ENCODE assay signal across 13 mouse cellular contexts in genomic region chr16:22766738-22767211, GRCm38 (mm10). TPM values are rescaled to one million over a fixed set of nuclear protein-coding genes. Genes with fewer than 3 reads are reported as not detected.
DNase-seq lines count a peak whose midpoint lies in the region; ATAC-seq and TF ChIP-seq lines count a peak whose summit lies in the region.
"Had no signal": no experiment of that assay in that cellular context is flagged by ENCODE, and none has a peak within 500 bp of the region (broad histone marks: within the 10 kb centered on the region; RNA-seq: fewer than 3 reads in every experiment).

No protein-coding gene starts in this region.

- H3K4me1 ChIP-seq in ES-E14 (ENCODE audit: control insufficient read depth in 2 of 2, insufficient read depth in 2 of 2, low read length in 2 of 2, poor library complexity in 1 of 2): peaks cover 0 to 2% of the 10 kb centered on the region in 2 experiments; a peak in 2 of 4 replicates
- H3K4me1 ChIP-seq in heart, embryonic 15.5 days (replicated peaks): peaks cover 6% of the 10 kb centered on the region
- H3K4me1 ChIP-seq: forebrain, embryonic 15.5 days; neural tube, embryonic 12.5 days had no signal

- peak overlapping the region; percentile 52 for H3K4me2 ChIP-seq in heart, embryonic 15.5 days
- H3K4me2 ChIP-seq: forebrain, embryonic 15.5 days; neural tube, embryonic 12.5 days had no signal

- no peak overlapping the region for H3K9ac ChIP-seq in ES-E14 (ENCODE audit: insufficient read depth, low read depth, low read length, poor library complexity, severe bottlenecking)
- no peak overlapping the region for H3K9ac ChIP-seq in heart, embryonic 15.5 days
- H3K9ac ChIP-seq: forebrain, embryonic 15.5 days; neural tube, embryonic 12.5 days had no signal

- in situ Hi-C loops in ES-E14 (cut with MboI; ENCODE audit: low sequenced_read_pairs in 2 of 2, unreplicated experiment in 2 of 2): no loop called here

- no peak overlapping the region for H3K27ac ChIP-seq in ES-E14 (ENCODE audit: insufficient read depth, low read depth, low read length, poor library complexity, severe bottlenecking)
- no peak overlapping the region for H3K27ac ChIP-seq in heart, embryonic 15.5 days
- H3K27ac ChIP-seq: forebrain, embryonic 15.5 days; hindbrain, postnatal 0 days; neural tube, embryonic 12.5 days had no signal

- peak; percentile 23 for DNase-seq in gastrocnemius, adult 18-20 months (ENCODE audit: low spot score)
- DNase-seq in gastrocnemius, postnatal 10 days: no peak
- DNase-seq in ES-E14 (ENCODE audit: low read depth, low spot score): peak; percentile 24
- DNase-seq in cerebellum, adult 9-10 months: peak; percentile 57
- no peak for DNase-seq in frontal cortex, postnatal 36 days (ENCODE audit: low spot score in 2 of 2)
- no peak for DNase-seq in kidney, adult 9 months
- DNase-seq: kidney, postnatal 36 days; right cerebral cortex, postnatal 25 days had no signal

- H3K9me3 ChIP-seq in ES-E14 (ENCODE audit: control insufficient read depth, insufficient read depth, low read depth, low read length): no peaks in the 10 kb centered on the region
- H3K9me3 ChIP-seq in heart, embryonic 15.5 days (replicated peaks): no peaks in the 10 kb centered on the region
- H3K9me3 ChIP-seq: forebrain, embryonic 15.5 days; neural tube, embryonic 12.5 days had no signal

- H3K36me3 ChIP-seq in ES-E14 (ENCODE audit: control insufficient read depth, insufficient read depth, low read length, poor library complexity, severe bottlenecking): no peaks in the 10 kb centered on the region
- H3K36me3 ChIP-seq in heart, embryonic 15.5 days: no peaks in the 10 kb centered on the region
- H3K36me3 ChIP-seq: forebrain, embryonic 15.5 days; neural tube, embryonic 12.5 days had no signal

- H3K4me3 ChIP-seq in ES-E14 (ENCODE audit: insufficient read depth in 1 of 2, low read depth in 1 of 2, low read length in 2 of 2, poor library complexity in 1 of 2, severe bottlenecking in 1 of 2): peak overlapping the region; percentile 1 to 30; a peak in 2 of 4 replicates
- H3K4me3 ChIP-seq in heart, embryonic 15.5 days: 0 out of 2 replicates have a peak overlapping the region, but pooled peaks have one; percentile 17
- H3K4me3 ChIP-seq: forebrain, embryonic 15.5 days; neural tube, embryonic 12.5 days had no signal

- WGBS in heart, embryonic 15.5 days: 46% methylated on average over 16 of the region's 16 CpGs

- H3K27me3 ChIP-seq in heart, embryonic 15.5 days: 0 out of 2 replicates have a peak, but pooled peaks cover 4% of the 10 kb centered on the region
- H3K27me3 ChIP-seq: forebrain, embryonic 15.5 days; neural tube, embryonic 12.5 days had no signal

- ATAC-seq in heart, embryonic 15.5 days (replicated peaks; ENCODE audit: insufficient number of reproducible peaks, insufficient read depth, low FRiP score, low read depth): no peak
- ATAC-seq: forebrain, embryonic 15.5 days; hindbrain, postnatal 0 days had no signal

TF ChIP-seq in ES-E14, 5 proteins besides CTCF, POLR2A, EP300 and RAD21:
- TF ChIP-seq MAFK (IDR thresholded peaks at IDR 0.05; ENCODE audit: insufficient read depth, low read depth, low read length): no peak
- TF ChIP-seq ZC3H11A (IDR thresholded peaks at IDR 0.05; ENCODE audit: borderline replicate concordance, low read depth, low read length): no peak
- no peak for TF ChIP-seq HCFC1 (IDR thresholded peaks at IDR 0.05; ENCODE audit: borderline replicate concordance, insufficient read depth, low read length)
- TF ChIP-seq CHD2 (IDR thresholded peaks at IDR 0.05; ENCODE audit: low read depth, low read length): no peak
- no peak for TF ChIP-seq ZNF384 (IDR thresholded peaks at IDR 0.05; ENCODE audit: low read depth, low read length)

RNA-seq across cellular contexts. Expression of gene Crygs, which starts 44.6 kb away (rescaled TPM):
- not detected for total RNA-seq in gastrocnemius, adult 18-20 months (2021)
- total RNA-seq in gastrocnemius, postnatal 10 days (2021): not detected
- total RNA-seq in ES-E14 (2012; rRNA removed): not detected in 2 replicates
- not detected in 2 replicates for polyA plus RNA-seq in heart, embryonic 15.5 days (2015; fragmentation: Nextera tagmentation; extraction: Ambion mirVana)
- total RNA-seq: hindbrain, postnatal 0 days; left cerebral cortex, postnatal 36 days had no signal
- polyA plus RNA-seq: forebrain, embryonic 15.5 days; neural tube, embryonic 12.5 days had no signal

Comparison
In these comparisons a context has a peak if more than half of its experiments do, and no peak if none do; other contexts are left out.
1. DNase-seq: peak in gastrocnemius, adult 18-20 months (single experiment), ES-E14 (single experiment) and cerebellum, adult 9-10 months (single experiment); none in gastrocnemius, postnatal 10 days (single experiment), frontal cortex, postnatal 36 days (0 of 2) and kidney, adult 9 months (single experiment).